Mouse (Mus musculus) bone marrow macrophage, adult 2 months (primary cell): ENCODE data around the gene Kcnd2.

Source experiments
- CTCF ChIP-seq: IDR thresholded peaks from 2 replicates; pipeline ENCODE4 v1.5.1; 2012; ENCODE audit warnings: low read depth, mild to moderate bottlenecking, low read length, moderate library complexity
- POLR2A ChIP-seq: IDR thresholded peaks from 2 replicates; pipeline ENCODE4 v1.6.1; 2012; ENCODE audit warnings: mild to moderate bottlenecking, low read depth, low read length, borderline replicate concordance

GRCm38 (mm10) chr6:21570964-21571363 lies 355.7 kb downstream of the Kcnd2 start:
- no peak for TF ChIP-seq CTCF
- TF ChIP-seq POLR2A, result no peak
